Mouse (Mus musculus) liver, postnatal 0 days (tissue): ENCODE measurements around the gene Glrx. TPM values are rescaled to one million over a fixed set of nuclear protein-coding genes. Genes with fewer than 3 reads are reported as not detected.

ENCODE experiments used
- ATAC-seq: fragments of 200-750 bp; cut with Nextera tagmentation; 2 replicates; pipeline ENCODE4 v1.8.0; 2017; ENCODE audit warnings: mild to moderate bottlenecking, moderate library complexity
- DNase-seq: peaks from one replicate; pipeline ENCODE4 v3.0.0-alpha.2; 2016
- H3K27ac ChIP-seq: fragments of 300-500 bp; sonication (generic); 2 replicates; pipeline ENCODE4 v1.5.1; 2014; ENCODE audit warnings: antibody characterized with exemption, moderate library complexity, mild to moderate bottlenecking, low read depth
- H3K27me3 ChIP-seq: fragments of 300-500 bp; sonication (generic); 2 replicates; pipeline ENCODE4 v1.6.1; 2014; ENCODE audit warnings: low read length, control low read depth, mixed read lengths; ENCODE audit not compliant: insufficient read depth
- H3K36me3 ChIP-seq: fragments of 300-500 bp; sonication (generic); replicated peaks from 2 replicates; pipeline ENCODE4 v1.6.1; 2014; ENCODE audit warnings: mild to moderate bottlenecking, control low read depth, low read length, moderate library complexity, mixed read lengths; ENCODE audit not compliant: insufficient read depth
- H3K4me1 ChIP-seq: fragments of 300-500 bp; sonication (generic); 2 replicates; pipeline ENCODE4 v1.6.1; 2014; ENCODE audit warnings: antibody characterized with exemption, mild to moderate bottlenecking, control low read depth; ENCODE audit not compliant: insufficient read depth
- H3K4me2 ChIP-seq: fragments of 300-500 bp; sonication (generic); 2 replicates; pipeline ENCODE4 v1.6.1; 2014; ENCODE audit warnings: low read depth, mild to moderate bottlenecking, low read length, moderate library complexity, mixed read lengths
- H3K4me3 ChIP-seq: fragments of 300-500 bp; sonication (generic); 2 replicates; pipeline ENCODE4 v1.5.1; 2014; ENCODE audit warnings: low read depth, low read length
- H3K9ac ChIP-seq: fragments of 300-500 bp; sonication (generic); replicated peaks from 2 replicates; pipeline ENCODE4 v1.6.1; 2014; ENCODE audit warnings: mild to moderate bottlenecking, moderate library complexity
- H3K9me3 ChIP-seq: fragments of 300-500 bp; sonication (generic); 2 replicates; pipeline ENCODE4 v1.6.1; 2016; ENCODE audit warnings: mild to moderate bottlenecking, control low read depth, low read length, mixed read lengths
- CTCF ChIP-seq: sonication (generic); IDR thresholded peaks from 2 replicates; pipeline ENCODE4 v1.5.1; 2016; ENCODE audit warnings: antibody characterized with exemption, low read depth
- EP300 ChIP-seq: IDR thresholded peaks from 2 replicates; pipeline ENCODE4 v1.6.1; 2016; ENCODE audit warnings: antibody characterized with exemption, low read depth, mild to moderate bottlenecking
- WGBS: fragments of 180-500 bp; shearing (Covaris S2); extraction: QIAGEN DNeasy Blood & Tissue Kit; methylation state at CpG from one replicate; pipeline ENCODE4 v1.1.7; 2014; ENCODE audit not compliant: insufficient replicate concordance; 5-methylcytosine and 5-hydroxymethylcytosine counted together
- polyA plus RNA-seq: library from polyadenylated mRNA; unstranded; fragments of >200 nt; fragmentation: Nextera tagmentation; extraction: Ambion mirVana; gene quantifications from 2 replicates; pipeline ENCODE4 v1.2.1, GENCODE M21; 2015

Glrx gene
- polyA plus RNA-seq, 1 experiment from 2014 or later: 116 TPM

GRCm38 (mm10) chr13:75799421-75799820 lies 40.2 kb upstream of the Glrx start:
- no peaks in the 10 kb centered on the region for H3K9me3 ChIP-seq
- no peak overlapping the region for H3K4me2 ChIP-seq
- H3K27me3 ChIP-seq: no peaks in the 10 kb centered on the region
- H3K4me3 ChIP-seq: no peak overlapping the region
- DNase-seq: no peak
- H3K9ac ChIP-seq: no peak overlapping the region
- 85% methylated on average over 3 of the region's 3 CpGs for WGBS
- H3K4me1 ChIP-seq: 0 out of 2 replicates have a peak, but pooled peaks cover 3% of the 10 kb centered on the region
- TF ChIP-seq CTCF (no peak), EP300 (no peak)
- no peaks in the 10 kb centered on the region for H3K36me3 ChIP-seq
- ATAC-seq: no peak
- peak overlapping the region; percentile 90 for H3K27ac ChIP-seq

- no peak overlapping the region for H3K4me3 ChIP-seq
- no peak overlapping the region for H3K4me2 ChIP-seq
- ATAC-seq: peak; percentile 17; the same call in 1 of the 2 replicates
Observed at GRCm38 (mm10) chr13:75807969-75808368, 31.7 kb upstream of the Glrx start.

GRCm38 (mm10) chr13:75809957-75810356 lies 29.7 kb upstream of the Glrx start:
- DNase-seq (no peak), ATAC-seq (no peak)
- H3K4me2 ChIP-seq: no peak overlapping the region
- no peak overlapping the region for H3K4me3 ChIP-seq
- H3K9me3 ChIP-seq: no peaks in the 10 kb centered on the region
- no peak overlapping the region for H3K9ac ChIP-seq
- no peaks in the 10 kb centered on the region for H3K36me3 ChIP-seq
- no peaks in the 10 kb centered on the region for H3K4me1 ChIP-seq
- no peak for TF ChIP-seq EP300
- no peak for TF ChIP-seq CTCF
- WGBS: 59% methylated on average over 1 of the region's 1 CpGs
- H3K27ac ChIP-seq: no peak overlapping the region
- no peaks in the 10 kb centered on the region for H3K27me3 ChIP-seq

More at GRCm38 (mm10) chr13:75807969-75808368, 31.7 kb upstream of the Glrx start:
- no peaks in the 10 kb centered on the region for H3K36me3 ChIP-seq
- no peak for TF ChIP-seq CTCF
- no peak for TF ChIP-seq EP300
- no peak overlapping the region for H3K9ac ChIP-seq
- H3K4me1 ChIP-seq: no peaks in the 10 kb centered on the region
- DNase-seq: no peak
- H3K9me3 ChIP-seq: no peaks in the 10 kb centered on the region
- H3K27ac ChIP-seq: no peak overlapping the region
- no peaks in the 10 kb centered on the region for H3K27me3 ChIP-seq
- WGBS: 86% methylated on average over 1 of the region's 1 CpGs

GRCm38 (mm10) chr13:75817183-75817582 lies 22.5 kb upstream of the Glrx start:
- TF ChIP-seq EP300 (no peak), CTCF (no peak)
- Histone ChIP-seq H3K4me3 (no peak overlapping the region), H3K27me3 (no peaks in the 10 kb centered on the region), H3K9ac (no peak overlapping the region), H3K27ac (no peak overlapping the region), H3K4me1 (no peaks in the 10 kb centered on the region), H3K36me3 (no peaks in the 10 kb centered on the region), H3K9me3 (no peaks in the 10 kb centered on the region), H3K4me2 (no peak overlapping the region)
- WGBS: 80% methylated on average over 2 of the region's 2 CpGs
- ATAC-seq (no peak), DNase-seq (no peak)

- no peak for DNase-seq
- Histone ChIP-seq H3K27me3 (no peaks in the 10 kb centered on the region), H3K27ac (no peak overlapping the region), H3K4me1 (no peaks in the 10 kb centered on the region), H3K9ac (no peak overlapping the region), H3K4me2 (no peak overlapping the region), H3K9me3 (no peaks in the 10 kb centered on the region), H3K36me3 (no peaks in the 10 kb centered on the region), H3K4me3 (no peak overlapping the region)
- 54% methylated on average over 3 of the region's 3 CpGs for WGBS
- TF ChIP-seq EP300: no peak
- no peak for TF ChIP-seq CTCF
- ATAC-seq: no peak
Observed at GRCm38 (mm10) chr13:75818486-75818885, 21.2 kb upstream of the Glrx start.

GRCm38 (mm10) chr13:75818945-75819706 lies 20.5 kb upstream of the Glrx start:
- WGBS: 81% methylated on average over 3 of the region's 3 CpGs
- no peaks in the 10 kb centered on the region for H3K36me3 ChIP-seq
- no peaks in the 10 kb centered on the region; the same call in 1 of the 2 replicates for H3K4me1 ChIP-seq
- no peak for TF ChIP-seq CTCF
- TF ChIP-seq EP300: no peak
- H3K27me3 ChIP-seq: no peaks in the 10 kb centered on the region
- no peak overlapping the region for H3K27ac ChIP-seq
- H3K4me2 ChIP-seq: no peak overlapping the region
- no peaks in the 10 kb centered on the region for H3K9me3 ChIP-seq
- DNase-seq: no peak
- no peak overlapping the region for H3K4me3 ChIP-seq
- ATAC-seq: no peak
- H3K9ac ChIP-seq: no peak overlapping the region
